Mouse (Mus musculus): ENCODE measurements around the gene Plekhg1. TPM values are rescaled to one million over a fixed set of nuclear protein-coding genes. Genes with fewer than 3 reads are reported as not detected.
A peak's percentile ranks its signal among the peaks of the same experiment; 100 is the strongest.

Gene Plekhg1
- polyA plus RNA-seq, 1 experiment from 2014 or later = 12.7 TPM

GRCm38 (mm10) chr10:3729666-3730065, 10.5 kb upstream of the Plekhg1 start:
- WGBS = 53% methylated on average over 3 of the region's 3 CpGs

GRCm38 (mm10) chr10:3730314-3730713, 9.8 kb upstream of the Plekhg1 start:
- H3K9me3 ChIP-seq (ENCODE audit: control insufficient read depth, low read length) = no peaks in the 10 kb centered on the region
- H3K27ac ChIP-seq (ENCODE audit: low read depth, low read length) = no peak overlapping the region
- no peaks in the 10 kb centered on the region for H3K27me3 ChIP-seq (ENCODE audit: control insufficient read depth, insufficient read depth, low read length)
- H3K36me3 ChIP-seq (ENCODE audit: control insufficient read depth, insufficient read depth, low read length) = no peaks in the 10 kb centered on the region
- 44% methylated on average over 4 of the region's 4 CpGs for WGBS
- no peak for ATAC-seq (ENCODE audit: insufficient read depth, low FRiP score, low TSS enrichment)
- DNase-seq (ENCODE audit: low spot score) = no peak
- no peaks in the 10 kb centered on the region for H3K4me1 ChIP-seq (ENCODE audit: control insufficient read depth, insufficient read depth, low read length)
- no peak overlapping the region for H3K4me2 ChIP-seq (ENCODE audit: low read depth)
- H3K4me3 ChIP-seq (ENCODE audit: low read depth, low read length) = no peak overlapping the region
- no peak overlapping the region for H3K9ac ChIP-seq (ENCODE audit: low read length)

More at GRCm38 (mm10) chr10:3729666-3730065, 10.5 kb upstream of the Plekhg1 start:
- H3K9ac ChIP-seq (ENCODE audit: low read length) = no peak overlapping the region
- no peak overlapping the region for H3K4me2 ChIP-seq (ENCODE audit: low read depth)
- H3K4me3 ChIP-seq (ENCODE audit: low read depth, low read length) = no peak overlapping the region
- no peaks in the 10 kb centered on the region for H3K27me3 ChIP-seq (ENCODE audit: control insufficient read depth, insufficient read depth, low read length)
- H3K9me3 ChIP-seq (ENCODE audit: control insufficient read depth, low read length) = no peaks in the 10 kb centered on the region
- no peak overlapping the region for H3K27ac ChIP-seq (ENCODE audit: low read depth, low read length)
- ATAC-seq (ENCODE audit: insufficient read depth, low FRiP score, low TSS enrichment) = no peak
- no peaks in the 10 kb centered on the region for H3K4me1 ChIP-seq (ENCODE audit: control insufficient read depth, insufficient read depth, low read length)
- H3K36me3 ChIP-seq (ENCODE audit: control insufficient read depth, insufficient read depth, low read length) = no peaks in the 10 kb centered on the region
- DNase-seq (ENCODE audit: low spot score) = no peak

GRCm38 (mm10) chr10:3737034-3737433, 3.1 kb upstream of the Plekhg1 start:
- Histone ChIP-seq H3K9ac (ENCODE audit: low read length) (no peak overlapping the region), H3K4me2 (ENCODE audit: low read depth) (no peak overlapping the region), H3K27ac (ENCODE audit: low read depth, low read length) (no peak overlapping the region), H3K4me3 (ENCODE audit: low read depth, low read length) (no peak overlapping the region), H3K36me3 (ENCODE audit: control insufficient read depth, insufficient read depth, low read length) (no peaks in the 10 kb centered on the region), H3K27me3 (ENCODE audit: control insufficient read depth, insufficient read depth, low read length) (no peaks in the 10 kb centered on the region), H3K9me3 (ENCODE audit: control insufficient read depth, low read length) (no peaks in the 10 kb centered on the region), H3K4me1 (ENCODE audit: control insufficient read depth, insufficient read depth, low read length) (no peaks in the 10 kb centered on the region; the same call in 1 of the 2 replicates)
- ATAC-seq (ENCODE audit: insufficient read depth, low FRiP score, low TSS enrichment) (no peak), DNase-seq (ENCODE audit: low spot score) (no peak)
- 39% methylated on average over 3 of the region's 3 CpGs for WGBS

- Histone ChIP-seq H3K9ac (ENCODE audit: low read length) (peak overlapping the region; percentile 75), H3K27ac (ENCODE audit: low read depth, low read length) (0 out of 2 replicates have a peak overlapping the region, but pooled peaks have one; percentile 39), H3K4me2 (ENCODE audit: low read depth) (peak overlapping the region; percentile 99), H3K9me3 (ENCODE audit: control insufficient read depth, low read length) (no peaks in the 10 kb centered on the region), H3K4me1 (ENCODE audit: control insufficient read depth, insufficient read depth, low read length) (no peaks in the 10 kb centered on the region; the same call in 1 of the 2 replicates), H3K4me3 (ENCODE audit: low read depth, low read length) (peak overlapping the region; percentile 65), H3K36me3 (ENCODE audit: control insufficient read depth, insufficient read depth, low read length) (no peaks in the 10 kb centered on the region), H3K27me3 (ENCODE audit: control insufficient read depth, insufficient read depth, low read length) (no peaks in the 10 kb centered on the region)
- ATAC-seq (ENCODE audit: insufficient read depth, low FRiP score, low TSS enrichment) (peak; percentile 85), DNase-seq (ENCODE audit: low spot score) (peak; percentile 70)
- WGBS = under 1% methylated on average over 37 of the region's 47 CpGs
Observed at GRCm38 (mm10) chr10:3740504-3741388, 582 bp downstream of the Plekhg1 start.

GRCm38 (mm10) chr10:3741791-3742190, 1.6 kb downstream of the Plekhg1 start:
- Histone ChIP-seq H3K27ac (ENCODE audit: low read depth, low read length) (no peak overlapping the region), H3K27me3 (ENCODE audit: control insufficient read depth, insufficient read depth, low read length) (no peaks in the 10 kb centered on the region), H3K9ac (ENCODE audit: low read length) (no peak overlapping the region), H3K9me3 (ENCODE audit: control insufficient read depth, low read length) (no peaks in the 10 kb centered on the region), H3K36me3 (ENCODE audit: control insufficient read depth, insufficient read depth, low read length) (no peaks in the 10 kb centered on the region), H3K4me3 (ENCODE audit: low read depth, low read length) (0 out of 2 replicates have a peak overlapping the region, but pooled peaks have one; percentile 4), H3K4me2 (ENCODE audit: low read depth) (peak overlapping the region; percentile 99), H3K4me1 (ENCODE audit: control insufficient read depth, insufficient read depth, low read length) (no peaks in the 10 kb centered on the region; the same call in 1 of the 2 replicates)
- 11% methylated on average over 5 of the region's 5 CpGs for WGBS
- ATAC-seq (ENCODE audit: insufficient read depth, low FRiP score, low TSS enrichment) = no peak
- DNase-seq (ENCODE audit: low spot score) = no peak

- ATAC-seq (ENCODE audit: insufficient read depth, low FRiP score, low TSS enrichment) (no peak), DNase-seq (ENCODE audit: low spot score) (no peak)
- Histone ChIP-seq H3K4me3 (ENCODE audit: low read depth, low read length) (no peak overlapping the region), H3K4me2 (ENCODE audit: low read depth) (no peak overlapping the region), H3K36me3 (ENCODE audit: control insufficient read depth, insufficient read depth, low read length) (no peaks in the 10 kb centered on the region), H3K27me3 (ENCODE audit: control insufficient read depth, insufficient read depth, low read length) (no peaks in the 10 kb centered on the region), H3K27ac (ENCODE audit: low read depth, low read length) (no peak overlapping the region), H3K4me1 (ENCODE audit: control insufficient read depth, insufficient read depth, low read length) (no peaks in the 10 kb centered on the region), H3K9ac (ENCODE audit: low read length) (no peak overlapping the region), H3K9me3 (ENCODE audit: control insufficient read depth, low read length) (no peaks in the 10 kb centered on the region)
- WGBS = 64% methylated on average over 2 of the region's 2 CpGs
Observed at GRCm38 (mm10) chr10:3743069-3743468, 2.9 kb downstream of the Plekhg1 start.

- DNase-seq (ENCODE audit: low spot score) = no peak
- H3K4me1 ChIP-seq (ENCODE audit: control insufficient read depth, insufficient read depth, low read length) = no peaks in the 10 kb centered on the region
- H3K4me2 ChIP-seq (ENCODE audit: low read depth) = no peak overlapping the region
- ATAC-seq (ENCODE audit: insufficient read depth, low FRiP score, low TSS enrichment) = no peak
- H3K36me3 ChIP-seq (ENCODE audit: control insufficient read depth, insufficient read depth, low read length) = no peaks in the 10 kb centered on the region
- no peak overlapping the region for H3K4me3 ChIP-seq (ENCODE audit: low read depth, low read length)
- H3K9me3 ChIP-seq (ENCODE audit: control insufficient read depth, low read length) = no peaks in the 10 kb centered on the region
- H3K27me3 ChIP-seq (ENCODE audit: control insufficient read depth, insufficient read depth, low read length) = no peaks in the 10 kb centered on the region
- 92% methylated on average over 5 of the region's 5 CpGs for WGBS
- no peak overlapping the region for H3K27ac ChIP-seq (ENCODE audit: low read depth, low read length)
- H3K9ac ChIP-seq (ENCODE audit: low read length) = no peak overlapping the region
Observed at GRCm38 (mm10) chr10:3743826-3744225, 3.7 kb downstream of the Plekhg1 start.

- no peak overlapping the region for H3K4me3 ChIP-seq (ENCODE audit: low read depth, low read length)
- H3K9ac ChIP-seq (ENCODE audit: low read length) = no peak overlapping the region
- no peaks in the 10 kb centered on the region for H3K36me3 ChIP-seq (ENCODE audit: control insufficient read depth, insufficient read depth, low read length)
- no peaks in the 10 kb centered on the region for H3K9me3 ChIP-seq (ENCODE audit: control insufficient read depth, low read length)
- no peak overlapping the region for H3K4me2 ChIP-seq (ENCODE audit: low read depth)
- DNase-seq (ENCODE audit: low spot score) (no peak), ATAC-seq (ENCODE audit: insufficient read depth, low FRiP score, low TSS enrichment) (no peak)
- H3K27ac ChIP-seq (ENCODE audit: low read depth, low read length) = no peak overlapping the region
- whole genome bisulfite sequencing = 57% methylated on average over 3 of the region's 3 CpGs
- no peaks in the 10 kb centered on the region for H3K27me3 ChIP-seq (ENCODE audit: control insufficient read depth, insufficient read depth, low read length)
- no peaks in the 10 kb centered on the region for H3K4me1 ChIP-seq (ENCODE audit: control insufficient read depth, insufficient read depth, low read length)
Observed at GRCm38 (mm10) chr10:3746794-3747518, 6.8 kb downstream of the Plekhg1 start.
